Mouse (Mus musculus): Measurements from ENCODE around the gene Lrrc23. TPM values are rescaled to one million over a fixed set of nuclear protein-coding genes. Genes with fewer than 3 reads are reported as not detected.

Lrrc23 gene
- polyA plus RNA-seq, 1 experiment: 8.7 TPM

DNA sequence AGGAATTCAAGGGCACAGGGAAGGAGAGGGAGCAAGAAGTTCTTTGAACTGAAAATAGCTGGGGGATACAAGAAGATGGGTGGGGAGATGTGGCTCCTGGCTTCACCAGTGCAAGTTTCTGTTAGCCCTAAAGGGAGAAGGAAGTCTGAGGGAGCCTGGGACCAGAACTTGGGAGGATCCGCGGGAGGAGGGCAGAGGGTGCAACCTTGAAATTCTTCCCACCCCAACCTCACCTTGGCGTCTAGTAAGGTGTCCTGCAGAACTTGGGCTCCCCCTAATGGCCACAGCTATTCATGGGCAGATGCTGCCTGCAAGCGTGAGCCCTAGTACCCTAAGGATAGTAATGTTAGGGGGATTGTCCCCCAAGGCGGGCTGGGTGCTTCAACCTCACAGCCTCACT lies 20.3 kb downstream of the Lrrc23 start:
- peak; percentile 88 for DNase-seq (ENCODE audit: low read depth)
- TF ChIP-seq CTCF (IDR thresholded peaks at IDR 0.05; ENCODE audit: borderline replicate concordance, extremely low read depth, insufficient read depth, insufficient read length): peak; percentile 92
- TF ChIP-seq POLR2A (IDR thresholded peaks at IDR 0.05; ENCODE audit: borderline replicate concordance, extremely low read depth, insufficient read depth, insufficient read length, poor library complexity, severe bottlenecking): no peak

- no peak for DNase-seq (ENCODE audit: low read depth)
- TF ChIP-seq POLR2A (IDR thresholded peaks at IDR 0.05; ENCODE audit: borderline replicate concordance, extremely low read depth, insufficient read depth, insufficient read length, poor library complexity, severe bottlenecking) (no peak), CTCF (IDR thresholded peaks at IDR 0.05; ENCODE audit: borderline replicate concordance, extremely low read depth, insufficient read depth, insufficient read length) (no peak)
Measured at GRCm38 (mm10) chr6:124758849-124759232, 20.7 kb downstream of the Lrrc23 start.

GRCm38 (mm10) chr6:124757909-124758848 lies 21.3 kb downstream of the Lrrc23 start:
- TF ChIP-seq CTCF (IDR thresholded peaks at IDR 0.05; ENCODE audit: borderline replicate concordance, extremely low read depth, insufficient read depth, insufficient read length) (no peak), POLR2A (IDR thresholded peaks at IDR 0.05; ENCODE audit: borderline replicate concordance, extremely low read depth, insufficient read depth, insufficient read length, poor library complexity, severe bottlenecking) (no peak)
- DNase-seq (ENCODE audit: low read depth): peak; percentile 89

GRCm38 (mm10) chr6:124757351-124757880 lies 22.1 kb downstream of the Lrrc23 start:
- TF ChIP-seq CTCF (IDR thresholded peaks at IDR 0.05; ENCODE audit: borderline replicate concordance, extremely low read depth, insufficient read depth, insufficient read length): no peak
- no peak for DNase-seq (ENCODE audit: low read depth)

DNA sequence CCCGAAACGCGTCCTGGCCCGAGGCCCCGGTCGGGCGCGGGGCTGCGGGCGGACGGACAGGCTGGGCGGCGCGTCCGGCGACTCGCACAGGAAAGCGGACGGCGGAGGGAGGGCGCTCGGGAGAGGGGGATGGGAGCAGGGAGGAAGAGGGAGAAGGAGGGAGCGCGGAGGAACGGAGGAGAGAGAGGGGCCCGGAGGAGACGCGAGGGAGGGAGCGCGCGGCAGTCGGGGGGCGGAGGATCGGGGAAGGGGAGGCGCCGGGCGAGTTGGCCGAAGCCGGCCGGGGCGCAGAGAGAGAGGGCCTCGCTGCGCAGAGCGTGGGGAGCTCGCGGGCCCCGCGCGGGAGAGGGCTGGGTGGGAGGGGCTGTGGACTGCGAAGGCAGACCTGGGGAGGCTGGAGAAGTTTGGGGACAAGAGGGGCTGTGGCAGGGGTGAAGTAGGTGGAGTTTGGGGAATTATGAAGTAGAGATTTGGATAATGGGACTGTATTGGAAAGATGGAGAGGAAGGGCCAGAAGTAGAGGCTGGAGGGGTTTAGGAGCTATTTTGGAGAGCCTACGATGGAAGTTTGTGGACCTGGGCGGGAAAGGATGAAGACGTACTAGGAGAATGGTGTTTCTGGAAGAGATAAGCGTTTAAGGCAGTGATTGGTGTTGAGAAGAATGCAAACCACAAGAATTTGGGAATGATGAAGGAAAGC lies 22.7 kb downstream of the Lrrc23 start:
- TF ChIP-seq POLR2A (IDR thresholded peaks at IDR 0.05; ENCODE audit: borderline replicate concordance, extremely low read depth, insufficient read depth, insufficient read length, poor library complexity, severe bottlenecking) (no peak), CTCF (IDR thresholded peaks at IDR 0.05; ENCODE audit: borderline replicate concordance, extremely low read depth, insufficient read depth, insufficient read length) (no peak)

DNA sequence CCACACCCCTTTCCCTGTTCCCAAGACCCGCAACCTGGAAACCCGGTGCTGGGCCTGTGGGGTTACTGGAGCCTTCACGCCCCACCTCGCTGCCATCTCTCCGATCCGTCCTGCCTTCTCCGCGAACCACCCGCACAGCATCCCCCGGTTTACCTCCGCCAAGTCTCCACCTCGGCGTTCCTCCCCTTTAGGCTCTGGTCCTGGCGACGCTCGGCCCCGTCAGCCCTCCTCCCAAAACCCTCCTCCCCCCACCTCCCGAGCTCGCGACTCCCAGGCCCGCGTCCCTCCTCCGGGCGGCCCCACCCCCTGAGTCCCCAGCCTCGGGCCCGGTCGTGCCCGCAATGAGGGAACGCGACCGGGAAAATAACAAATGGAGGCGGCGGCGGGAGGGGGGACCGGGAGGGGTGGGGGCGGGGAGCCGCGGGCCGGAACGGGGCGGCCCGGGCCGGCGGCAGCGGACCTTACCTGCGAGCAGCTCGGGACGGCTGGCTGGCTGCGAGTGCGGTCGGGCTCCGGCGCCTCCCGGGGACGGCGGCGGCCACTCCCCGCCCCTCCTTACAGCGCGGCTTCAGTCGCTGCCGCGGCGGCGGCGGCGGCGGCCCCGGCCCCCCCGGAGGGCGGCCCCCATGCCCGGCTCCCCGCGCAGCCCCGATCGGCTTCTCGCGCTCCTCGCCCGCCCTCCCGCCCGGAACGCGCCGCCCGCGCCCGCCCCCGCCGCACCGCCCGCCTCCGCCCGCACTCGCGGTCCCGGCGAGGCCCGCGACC lies 23.5 kb downstream of the Lrrc23 start, which contains the start of the genes Gm45234 and Atn1:
Gm45234 (minus strand) TSS at position 191 of the 765 bp plus-strand sequence.
Atn1 (minus strand) TSS at position 694 of the 765 bp plus-strand sequence.
- TF ChIP-seq POLR2A (IDR thresholded peaks at IDR 0.05; ENCODE audit: borderline replicate concordance, extremely low read depth, insufficient read depth, insufficient read length, poor library complexity, severe bottlenecking) (no peak), CTCF (IDR thresholded peaks at IDR 0.05; ENCODE audit: borderline replicate concordance, extremely low read depth, insufficient read depth, insufficient read length) (no peak)
- peak; percentile 87 for DNase-seq (ENCODE audit: low read depth)

More for the DNA sequence above, 22.7 kb downstream of the Lrrc23 start:
- peak; percentile 93 for DNase-seq (ENCODE audit: low read depth)

DNA sequence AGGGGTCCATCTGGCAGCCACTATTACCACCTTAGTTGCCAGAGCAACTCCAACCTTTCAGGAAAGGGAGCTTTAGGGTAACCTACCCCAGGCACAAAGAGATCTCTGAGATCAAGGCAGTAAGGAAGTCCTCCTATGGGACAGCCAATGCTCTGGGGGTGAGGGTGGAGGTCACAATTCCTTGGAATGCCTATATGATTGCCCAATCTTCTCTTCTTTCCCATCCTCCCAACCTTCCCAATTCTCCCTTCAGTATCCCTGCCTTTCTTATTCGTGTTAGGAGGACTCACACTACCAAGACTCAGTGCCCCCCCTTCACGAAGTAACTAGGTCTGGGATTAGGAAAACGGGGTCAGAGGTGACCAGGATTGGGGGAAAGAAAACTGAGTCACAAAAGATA lies 24.2 kb downstream of the Lrrc23 start:
- TF ChIP-seq POLR2A (IDR thresholded peaks at IDR 0.05; ENCODE audit: borderline replicate concordance, extremely low read depth, insufficient read depth, insufficient read length, poor library complexity, severe bottlenecking) (no peak), CTCF (IDR thresholded peaks at IDR 0.05; ENCODE audit: borderline replicate concordance, extremely low read depth, insufficient read depth, insufficient read length) (no peak)
- no peak for DNase-seq (ENCODE audit: low read depth)

DNA sequence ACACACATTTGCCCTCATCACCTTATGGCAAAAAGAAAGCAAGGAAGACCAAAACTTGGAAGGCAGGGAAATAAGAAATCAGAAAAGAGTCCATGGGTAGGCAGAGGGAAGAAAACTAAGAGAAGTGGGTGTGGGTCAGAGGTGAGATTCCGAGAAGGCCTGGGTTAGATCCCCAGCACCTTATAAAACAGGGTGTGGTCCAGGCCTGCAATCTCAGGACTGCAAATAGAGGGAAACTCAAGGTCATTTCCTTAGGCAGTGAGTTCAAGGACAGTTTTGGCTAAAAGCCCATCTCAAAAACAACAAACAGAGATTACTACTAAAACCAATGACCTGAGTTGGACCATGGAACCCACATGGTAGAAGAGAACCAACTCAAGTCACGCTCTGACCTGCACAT lies 25.7 kb downstream of the Lrrc23 start:
- no peak for TF ChIP-seq POLR2A (IDR thresholded peaks at IDR 0.05; ENCODE audit: borderline replicate concordance, extremely low read depth, insufficient read depth, insufficient read length, poor library complexity, severe bottlenecking)
- no peak for TF ChIP-seq CTCF (IDR thresholded peaks at IDR 0.05; ENCODE audit: borderline replicate concordance, extremely low read depth, insufficient read depth, insufficient read length)

GRCm38 (mm10) chr6:124750405-124750804 lies 29.1 kb downstream of the Lrrc23 start:
- TF ChIP-seq CTCF (IDR thresholded peaks at IDR 0.05; ENCODE audit: borderline replicate concordance, extremely low read depth, insufficient read depth, insufficient read length) (no peak), POLR2A (IDR thresholded peaks at IDR 0.05; ENCODE audit: borderline replicate concordance, extremely low read depth, insufficient read depth, insufficient read length, poor library complexity, severe bottlenecking) (no peak)
- no peak for DNase-seq (ENCODE audit: low read depth)

More for the DNA sequence above, 25.7 kb downstream of the Lrrc23 start:
- DNase-seq (ENCODE audit: low read depth): no peak

DNA sequence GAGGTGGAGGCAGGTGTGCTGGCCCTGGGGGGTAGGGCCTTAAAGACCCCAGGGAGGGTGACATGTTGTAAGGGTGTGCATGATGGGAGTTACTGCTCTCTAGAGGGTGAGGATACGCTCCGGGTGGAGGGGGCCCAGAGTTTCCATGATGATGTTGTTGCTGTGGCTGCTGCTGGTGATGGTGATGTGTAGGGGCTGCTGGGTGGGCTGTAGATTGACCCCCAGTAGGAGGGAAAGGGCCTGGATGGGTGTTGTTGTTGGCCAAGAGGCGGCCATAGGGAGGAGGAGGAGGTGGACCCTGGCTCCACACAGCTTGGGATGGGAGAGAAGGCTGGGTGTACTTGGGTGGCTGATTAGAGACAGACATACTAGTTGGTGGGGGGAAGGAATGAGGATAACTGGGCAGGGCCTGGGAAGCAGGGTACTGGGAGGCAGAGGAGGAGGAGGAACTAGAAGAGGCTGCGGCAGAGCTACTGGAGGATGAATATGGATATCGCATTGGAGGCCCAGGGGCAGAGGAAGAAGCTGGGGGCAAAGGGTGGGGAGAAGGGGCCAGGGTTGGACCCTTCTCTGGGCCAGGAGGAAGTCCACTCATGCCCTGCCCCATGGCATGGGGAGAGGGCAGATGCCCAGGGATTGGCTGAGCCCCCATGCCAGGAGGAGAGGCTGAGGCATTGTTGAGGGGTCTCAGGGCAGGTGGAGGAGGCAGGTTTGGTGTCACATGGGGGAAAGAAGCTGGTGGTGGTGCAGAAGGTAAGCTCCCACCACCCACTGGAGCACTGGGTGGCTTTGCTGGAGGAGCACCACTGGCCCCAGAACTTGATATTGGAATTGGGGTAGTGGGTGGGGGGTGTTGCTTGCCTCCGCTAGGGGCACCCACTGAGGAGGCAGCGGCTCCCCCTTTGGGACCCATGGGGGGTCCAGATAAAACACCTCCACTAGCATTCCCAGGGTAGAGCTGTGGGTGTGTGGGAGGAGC lies 32.6 kb downstream of the Lrrc23 start:
- DNase-seq (ENCODE audit: low read depth): no peak

More for the DNA sequence above, 32.6 kb downstream of the Lrrc23 start:
- TF ChIP-seq POLR2A (IDR thresholded peaks at IDR 0.05; ENCODE audit: borderline replicate concordance, extremely low read depth, insufficient read depth, insufficient read length, poor library complexity, severe bottlenecking) (no peak), CTCF (IDR thresholded peaks at IDR 0.05; ENCODE audit: borderline replicate concordance, extremely low read depth, insufficient read depth, insufficient read length) (no peak)

Data from brain, embryonic 14.5 days (tissue).